ENCODE assay signal across 21 mouse cellular contexts in genomic region chr1:156273647-156274046, GRCm38 (mm10). TPM values are rescaled to one million over a fixed set of nuclear protein-coding genes. Genes with fewer than 3 reads are reported as not detected.
"Had no signal": no experiment of that assay in that cellular context is flagged by ENCODE, and none has a peak within 500 bp of the region (broad histone marks: within the 10 kb centered on the region; RNA-seq: fewer than 3 reads in every experiment).

No protein-coding gene starts in this region.

- H3K4me3 ChIP-seq: megakaryocyte, embryonic 14.5 days; midbrain, embryonic 10.5 days; midbrain, embryonic 12.5 days; myocyte; neural tube, embryonic 13.5 days; neural tube, embryonic 15.5 days; stomach, embryonic 15.5 days had no signal

- H3K9ac ChIP-seq: liver, embryonic 14.5 days; lung, embryonic 14.5 days; midbrain, embryonic 12.5 days; neural tube, embryonic 13.5 days; neural tube, embryonic 15.5 days; stomach, embryonic 15.5 days had no signal

- DNase-seq: lung, adult 18-20 months; lung, embryonic 14.5 days; lung, postnatal 10 days; lung, postnatal 4 days; retina, postnatal 1 day; right cerebral cortex, adult 18-20 months; thymus, adult 18-20 months; thymus, postnatal 14 days; thymus, postnatal 36 days had no signal

- H3K4me1 ChIP-seq: midbrain, embryonic 12.5 days; neural tube, embryonic 13.5 days; neural tube, embryonic 15.5 days; stomach, embryonic 15.5 days had no signal

- H3K36me3 ChIP-seq: midbrain, embryonic 10.5 days; midbrain, embryonic 12.5 days; neural tube, embryonic 13.5 days; neural tube, embryonic 15.5 days; stomach, embryonic 15.5 days had no signal

- H3K27me3 ChIP-seq: midbrain, embryonic 12.5 days; neural tube, embryonic 13.5 days; neural tube, embryonic 15.5 days; stomach, embryonic 15.5 days had no signal

- H3K4me2 ChIP-seq: lung, embryonic 14.5 days; midbrain, embryonic 12.5 days; neural tube, embryonic 13.5 days; neural tube, embryonic 15.5 days; stomach, embryonic 15.5 days had no signal

- H3K9me3 ChIP-seq: megakaryocyte, embryonic 14.5 days; midbrain, embryonic 10.5 days; midbrain, embryonic 12.5 days; neural tube, embryonic 13.5 days; neural tube, embryonic 15.5 days; stomach, embryonic 15.5 days had no signal

- H3K27ac ChIP-seq: liver, embryonic 14.5 days; midbrain, embryonic 10.5 days; midbrain, embryonic 12.5 days; neural tube, embryonic 13.5 days; neural tube, embryonic 15.5 days; stomach, embryonic 15.5 days had no signal

- ATAC-seq: midbrain, embryonic 16.5 days had no signal

RNA-seq across cellular contexts. Expression of gene Tdrd5, which starts 29.8 kb away (rescaled TPM):
- polyA plus RNA-seq: neural tube, embryonic 11.5 days; spleen, adult 2 months had no signal

RNA-seq across cellular contexts. Expression of gene Nphs2, which starts 36.9 kb away (rescaled TPM):
- polyA plus RNA-seq: liver, embryonic 16.5 days; lung, embryonic 14.5 days; midbrain, embryonic 10.5 days; neural tube, embryonic 11.5 days; spleen, adult 2 months had no signal
